Mouse (Mus musculus) embryo, embryonic 10 days (tissue): Measurements from ENCODE around the gene E030030I06Rik.
A peak's percentile ranks its signal among the peaks of the same experiment; 100 is the strongest.
"Not testable (repeated sequence)": the region's sequence is repeated elsewhere in the genome, so short reads cannot be mapped to it uniquely, and the experiment has no call there.

Experiments used
- DNase-seq: peaks from one replicate; pipeline ENCODE4 v3.0.0-alpha.2; 2015; ENCODE audit warnings: low spot score

Gene E030030I06Rik

GRCm38 (mm10) chr10:22151863-22152640 is 3.0 kb upstream of the E030030I06Rik start:
- DNase-seq, result not testable (repeated sequence)

GRCm38 (mm10) chr10:22151056-22151862 is 2.2 kb upstream of the E030030I06Rik start:
- not testable (repeated sequence) for DNase-seq

GRCm38 (mm10) chr10:22150593-22150992 is 1.5 kb upstream of the E030030I06Rik start:
- peak; percentile 45 for DNase-seq

- DNase-seq, result peak; percentile 54
Observed at GRCm38 (mm10) chr10:22149691-22150465, 808 bp upstream of the E030030I06Rik start.

GRCm38 (mm10) chr10:22148441-22149072 is 513 bp downstream of the E030030I06Rik start:
- peak; percentile 84 for DNase-seq

GRCm38 (mm10) chr10:22142926-22143325 is 6.1 kb downstream of the E030030I06Rik start:
- DNase-seq, result no peak

GRCm38 (mm10) chr10:22142194-22142593 is 6.9 kb downstream of the E030030I06Rik start:
- peak; percentile 77 for DNase-seq

- DNase-seq, result peak; percentile 86
Observed at GRCm38 (mm10) chr10:22140665-22141280, 8.3 kb downstream of the E030030I06Rik start.

GRCm38 (mm10) chr10:22074531-22074930 is 74.5 kb downstream of the E030030I06Rik start:
- DNase-seq, result no peak

- DNase-seq, result no peak
Observed at GRCm38 (mm10) chr10:22072739-22073138, 76.3 kb downstream of the E030030I06Rik start.

GRCm38 (mm10) chr10:22070576-22070975 is 78.5 kb downstream of the E030030I06Rik start:
- DNase-seq, result no peak

- DNase-seq, result no peak
Observed at GRCm38 (mm10) chr10:22070168-22070567, 78.9 kb downstream of the E030030I06Rik start.

GRCm38 (mm10) chr10:22067979-22068378 is 81.1 kb downstream of the E030030I06Rik start, which contains the start of gene 4930444G20Rik:
Gene 4930444G20Rik, minus strand, starts transcription at chr10:22068079.
- not testable (repeated sequence) for DNase-seq
